Mouse (Mus musculus) skeletal muscle tissue, postnatal 0 days (tissue): Measurements from ENCODE around the gene Svbp. TPM values are rescaled to one million over a fixed set of nuclear protein-coding genes. Genes with fewer than 3 reads are reported as not detected.

Source experiments
- polyA plus RNA-seq: library from polyadenylated mRNA; unstranded; fragments of >200 nt; fragmentation: Nextera tagmentation; extraction: Ambion mirVana; gene quantifications from 2 replicates; pipeline ENCODE4 v1.2.1, GENCODE M21; 2015

Svbp gene
- 158 and 171 TPM in 2 replicates for polyA plus RNA-seq

GRCm38 (mm10) chr4:119194909-119195581 lies at the start of gene Svbp:
Gene Svbp (plus strand): TSS chr4:119195306.

GRCm38 (mm10) chr4:119173851-119174453 lies 21.2 kb upstream of the Svbp start, which contains the start of gene Zfp691:
Gene Zfp691 (minus strand): TSS chr4:119174195.

GRCm38 (mm10) chr4:119189864-119190263 lies 5.2 kb upstream of the Svbp start, which contains the start of gene Ermap:
Gene Ermap (minus strand): TSS chr4:119190011.

GRCm38 (mm10) chr4:119218169-119218568 lies 23.1 kb downstream of the Svbp start, which contains the start of gene Tmem269:
Gene Tmem269 (minus strand): TSS chr4:119218217.

GRCm38 (mm10) chr4:119232410-119233255 lies 37.5 kb downstream of the Svbp start, which contains the start of the genes AU022252 and P3h1:
Gene AU022252 (minus strand): TSS chr4:119232712.
Gene P3h1 (plus strand): TSS chr4:119232915.

Other genes starting within 250 kb of the Svbp start
- 0.05 and 0.10 TPM in 2 replicates for gene Lao1, start 233.7 kb upstream of the Svbp start, polyA plus RNA-seq
- 5.2 and 7.6 TPM in 2 replicates for gene Slc2a1, start 86.6 kb upstream of the Svbp start, polyA plus RNA-seq
- gene Zfp691, start 21.1 kb upstream of the Svbp start, polyA plus RNA-seq, result 7.5 and 8.4 TPM in 2 replicates
- 0.78 and 0.97 TPM in 2 replicates for gene Ermap, start 5.3 kb upstream of the Svbp start, polyA plus RNA-seq
- gene Tmem269, start 22.9 kb downstream of the Svbp start, polyA plus RNA-seq, result 0.16 and 0.29 TPM in 2 replicates
- 14.3 and 17.2 TPM in 2 replicates for gene AU022252, start 37.4 kb downstream of the Svbp start, polyA plus RNA-seq
- gene P3h1, start 37.6 kb downstream of the Svbp start, polyA plus RNA-seq, result 31.1 and 34.0 TPM in 2 replicates
- 1.9 and 2.1 TPM in 2 replicates for gene Cldn19, start 60.1 kb downstream of the Svbp start, polyA plus RNA-seq
- gene Ybx1, start 99.3 kb downstream of the Svbp start, polyA plus RNA-seq, result 418 and 526 TPM in 2 replicates
- 26.0 and 31.1 TPM in 2 replicates for gene Ppih, start 125.2 kb downstream of the Svbp start, polyA plus RNA-seq
- gene Ccdc30, start 220.2 kb downstream of the Svbp start, polyA plus RNA-seq, result 0.85 and 1.1 TPM in 2 replicates
- 15.8 and 16.3 TPM in 2 replicates for gene Ppcs, start 227.1 kb downstream of the Svbp start, polyA plus RNA-seq
- gene Zmynd12, start 227.5 kb downstream of the Svbp start, polyA plus RNA-seq, result 0.22 and 0.43 TPM in 2 replicates